Mouse (Mus musculus) lung, adult 2 months (tissue): ENCODE measurements around the gene Fam214a.

ENCODE experiments used
- CTCF ChIP-seq: fragments of 200-500 bp; IDR thresholded peaks from 2 replicates; pipeline ENCODE4 v1.5.1; 2011; ENCODE audit warnings: mild to moderate bottlenecking, low read length, control low read depth; ENCODE audit not compliant: insufficient read depth
- POLR2A ChIP-seq: fragments of 200-500 bp; IDR thresholded peaks from 2 replicates; pipeline ENCODE4 v1.6.1; 2011; ENCODE audit warnings: low read depth, mild to moderate bottlenecking, control low read depth, low read length, borderline replicate concordance; ENCODE audit errors: extremely low read depth

DNA sequence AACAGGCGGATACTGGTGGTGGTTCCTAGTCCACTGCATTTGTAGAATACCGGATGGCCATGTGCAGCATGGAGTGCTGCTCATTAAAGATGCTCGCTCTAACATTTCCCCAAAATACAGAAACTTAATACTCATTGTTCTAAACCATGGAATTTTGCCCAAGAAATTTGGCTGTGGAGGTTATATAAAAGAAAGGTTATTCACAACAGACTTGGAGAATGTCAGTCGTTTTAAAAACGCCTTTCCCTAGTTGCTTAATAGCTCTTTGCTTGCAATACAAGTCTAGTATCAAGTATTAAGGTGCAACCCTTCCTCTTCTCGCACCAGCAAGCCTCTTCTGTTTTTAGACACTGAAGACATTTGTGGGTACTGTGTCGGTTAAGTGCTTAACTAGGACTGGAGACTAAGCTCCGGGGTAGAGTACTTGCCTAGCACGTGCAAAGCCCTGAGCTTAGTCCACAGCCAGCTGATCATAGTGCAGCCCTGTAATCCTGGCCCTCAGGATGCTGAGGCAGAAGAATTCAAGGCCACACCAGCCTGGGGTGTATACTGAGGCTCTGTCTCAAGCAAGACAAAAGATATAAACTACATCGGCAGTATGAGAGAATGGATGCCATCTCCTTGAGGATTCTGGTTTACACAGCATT is 42.0 kb downstream of the Fam214a start:
- no peak for TF ChIP-seq POLR2A
- TF ChIP-seq CTCF: no peak
